Mouse (Mus musculus) forebrain, embryonic 11.5 days (tissue): ENCODE results near the gene Rnaseh1. TPM values are rescaled to one million over a fixed set of nuclear protein-coding genes. Genes with fewer than 3 reads are reported as not detected.
A peak's percentile ranks its signal among the peaks of the same experiment; 100 is the strongest.

Source experiments
- ATAC-seq: fragments of 200-750 bp; cut with Nextera tagmentation; replicated peaks from 2 replicates; pipeline ENCODE4 v1.8.0; 2017; ENCODE audit warnings: moderate TSS enrichment; ENCODE audit not compliant: low FRiP score
- DNase-seq: peaks from one replicate; pipeline ENCODE4 v3.0.0-alpha.2; 2017; ENCODE audit warnings: low spot score
- H3K27ac ChIP-seq: fragments of 300-500 bp; sonication (generic); 2 replicates; pipeline ENCODE4 v1.5.1; 2014; ENCODE audit warnings: low read depth, low read length
- H3K27me3 ChIP-seq: fragments of 300-500 bp; sonication (generic); 2 replicates; pipeline ENCODE4 v1.6.1; 2014; ENCODE audit warnings: mild to moderate bottlenecking, low read length, mixed read lengths; ENCODE audit not compliant: control insufficient read depth, insufficient read depth
- H3K36me3 ChIP-seq: fragments of 300-500 bp; sonication (generic); 2 replicates; pipeline ENCODE4 v1.6.1; 2014; ENCODE audit warnings: mild to moderate bottlenecking, low read length, moderate library complexity, mixed read lengths; ENCODE audit not compliant: control insufficient read depth, insufficient read depth
- H3K4me1 ChIP-seq: fragments of 300-500 bp; sonication (generic); replicated peaks from 2 replicates; pipeline ENCODE4 v1.6.1; 2014; ENCODE audit warnings: low read length, mixed read lengths; ENCODE audit not compliant: control insufficient read depth, insufficient read depth
- H3K4me2 ChIP-seq: fragments of 300-500 bp; sonication (generic); 2 replicates; pipeline ENCODE4 v1.6.1; 2014; ENCODE audit warnings: low read depth, mild to moderate bottlenecking, low read length, moderate library complexity, mixed read lengths; ENCODE audit not compliant: severe bottlenecking
- H3K4me3 ChIP-seq: fragments of 300-500 bp; sonication (generic); 2 replicates; pipeline ENCODE4 v1.5.1; 2014; ENCODE audit warnings: low read depth, low read length
- H3K9ac ChIP-seq: fragments of 300-500 bp; sonication (generic); 2 replicates; pipeline ENCODE4 v1.6.1; 2014; ENCODE audit warnings: low read length
- H3K9me3 ChIP-seq: fragments of 300-500 bp; sonication (generic); 2 replicates; pipeline ENCODE4 v1.6.1; 2016; ENCODE audit warnings: low read length, mixed read lengths; ENCODE audit not compliant: control insufficient read depth
- WGBS: fragments of 180-500 bp; shearing (Covaris S2); extraction: QIAGEN DNeasy Blood & Tissue Kit; methylation state at CpG from one replicate; pipeline ENCODE4 v1.1.7; 2014; 5-methylcytosine and 5-hydroxymethylcytosine counted together
- polyA plus RNA-seq: library from polyadenylated mRNA; unstranded; fragments of >200 nt; fragmentation: Nextera tagmentation; extraction: Ambion mirVana; gene quantifications from 2 replicates; pipeline ENCODE4 v1.2.1, GENCODE M21; 2014

The Rnaseh1 gene
- polyA plus RNA-seq, 1 experiment from 2014 or later: 27.6 TPM

DNA sequence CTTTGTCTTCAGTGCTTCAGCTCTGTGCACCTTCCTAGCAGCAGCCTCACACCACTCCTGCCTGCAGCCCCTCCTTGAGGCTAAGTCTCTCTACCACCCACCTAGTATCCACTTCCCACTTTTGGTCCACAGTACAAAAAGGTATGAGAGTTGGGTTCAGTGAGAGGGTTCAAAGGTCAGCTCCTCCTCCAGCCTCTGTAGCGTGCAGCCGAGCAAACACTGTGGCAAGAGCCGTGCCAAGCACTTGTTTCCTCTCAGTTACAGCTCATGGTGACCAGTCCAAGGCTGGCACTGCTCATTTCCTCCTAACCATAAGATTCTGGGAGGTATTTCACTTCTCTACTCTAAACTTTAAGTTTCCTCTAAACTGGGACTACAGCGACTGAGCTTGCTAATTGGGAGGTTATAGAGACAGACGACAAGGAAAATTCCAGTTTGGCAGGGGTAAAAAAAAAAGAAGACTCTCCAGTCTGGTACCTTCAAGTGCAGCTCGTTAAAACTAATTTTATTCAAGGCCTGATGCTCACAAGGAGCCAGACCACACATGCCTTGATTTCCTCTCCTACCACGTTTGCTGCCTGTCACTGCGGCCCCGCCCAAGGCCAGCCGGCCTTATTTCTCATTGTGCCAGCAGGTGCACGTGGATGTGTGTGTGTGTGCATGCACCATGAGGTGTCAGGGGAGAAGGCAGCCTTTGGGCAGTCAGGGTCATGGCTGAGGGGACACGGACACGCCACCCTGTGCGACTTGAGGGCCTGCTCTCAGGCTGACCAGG, 48.6 kb downstream of the Rnaseh1 start:
- peaks cover 6% of the 10 kb centered on the region; the same call in 1 of the 2 replicates for H3K4me1 ChIP-seq
- H3K27ac ChIP-seq: no peak overlapping the region
- WGBS: 66% methylated on average over 14 of the region's 14 CpGs
- H3K4me3 ChIP-seq: no peak overlapping the region
- H3K27me3 ChIP-seq: no peaks in the 10 kb centered on the region
- no peak overlapping the region for H3K4me2 ChIP-seq
- no peaks in the 10 kb centered on the region for H3K36me3 ChIP-seq
- H3K9me3 ChIP-seq: no peaks in the 10 kb centered on the region
- DNase-seq (no peak), ATAC-seq (no peak)
- no peak overlapping the region for H3K9ac ChIP-seq

DNA sequence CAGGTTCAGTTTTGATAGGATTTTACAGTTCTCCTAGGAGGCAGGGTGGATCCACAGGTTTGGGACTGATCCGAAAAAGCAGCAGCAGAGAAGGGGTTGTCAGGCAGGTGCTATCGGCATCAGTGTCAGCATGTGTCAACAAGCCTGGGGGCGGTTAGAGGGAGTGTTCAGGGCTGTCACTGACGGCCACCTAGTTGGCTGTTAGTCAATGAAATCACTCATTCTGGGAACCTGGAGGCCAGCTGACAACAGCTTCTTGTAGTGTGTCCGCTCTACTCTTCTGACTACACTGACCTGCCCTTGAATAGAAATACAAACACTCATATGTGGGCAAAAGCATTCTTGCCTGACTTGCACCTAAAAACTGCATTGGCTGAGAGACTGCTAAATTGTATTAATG, 49.7 kb downstream of the Rnaseh1 start:
- H3K4me3 ChIP-seq: no peak overlapping the region
- H3K4me2 ChIP-seq: no peak overlapping the region
- no peak overlapping the region for H3K9ac ChIP-seq
- H3K9me3 ChIP-seq: no peaks in the 10 kb centered on the region
- no peak overlapping the region for H3K27ac ChIP-seq
- DNase-seq (no peak), ATAC-seq (no peak)
- H3K4me1 ChIP-seq: peaks cover 6% of the 10 kb centered on the region; the same call in 1 of the 2 replicates
- H3K36me3 ChIP-seq: no peaks in the 10 kb centered on the region
- H3K27me3 ChIP-seq: no peaks in the 10 kb centered on the region
- WGBS: 78% methylated on average over 5 of the region's 5 CpGs

DNA sequence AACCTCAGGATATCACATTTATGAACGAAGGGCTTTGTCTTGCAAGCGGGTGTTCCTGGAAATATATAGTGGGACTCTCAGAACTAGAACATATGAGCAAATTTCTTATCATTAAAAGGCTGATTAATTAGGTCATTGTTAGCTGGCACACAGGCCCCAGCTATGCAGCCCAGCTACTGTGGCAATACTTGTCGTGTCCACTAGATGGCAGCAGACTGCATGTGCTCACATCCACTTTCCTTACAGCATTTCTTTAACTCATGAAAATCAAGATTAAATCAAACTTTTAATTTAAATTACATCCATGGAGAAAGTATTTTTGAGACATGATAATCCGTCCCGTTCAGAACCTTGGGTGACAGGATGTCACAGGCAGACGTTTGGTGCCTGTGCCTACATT, 50.3 kb downstream of the Rnaseh1 start:
- DNase-seq (peak; percentile 85), ATAC-seq (peak; percentile 38; the same call in 1 of the 2 replicates)
- 7% methylated on average over 6 of the region's 6 CpGs for WGBS
- Histone ChIP-seq H3K4me2 (no peak overlapping the region), H3K4me1 (peaks cover 6% of the 10 kb centered on the region; the same call in 1 of the 2 replicates), H3K9me3 (no peaks in the 10 kb centered on the region), H3K27ac (peak overlapping the region; percentile 41), H3K36me3 (no peaks in the 10 kb centered on the region), H3K9ac (peak overlapping the region; percentile 37; the same call in 1 of the 2 replicates), H3K4me3 (no peak overlapping the region), H3K27me3 (no peaks in the 10 kb centered on the region)

DNA sequence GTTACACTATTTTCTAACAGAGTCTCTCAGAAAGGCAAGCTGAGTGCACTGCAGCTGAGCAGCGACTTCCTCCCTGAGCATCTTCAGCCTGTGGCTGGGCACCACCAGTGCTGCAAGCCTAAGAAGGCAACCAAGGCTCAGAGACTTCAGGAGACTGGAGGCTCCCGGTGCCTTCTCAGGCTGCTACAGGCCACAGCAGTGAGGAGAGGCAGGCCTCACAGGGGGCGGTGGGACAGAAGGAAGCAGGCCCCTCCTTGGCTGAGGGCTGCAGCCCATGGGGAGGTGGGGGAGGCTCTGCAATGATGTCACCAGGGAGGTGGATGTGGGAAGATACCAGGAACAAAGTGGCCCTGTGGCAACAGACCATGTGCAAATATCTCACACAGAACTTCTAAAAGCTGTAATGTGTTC, 50.7 kb downstream of the Rnaseh1 start:
- Histone ChIP-seq H3K4me2 (no peak overlapping the region), H3K27me3 (no peaks in the 10 kb centered on the region), H3K4me3 (no peak overlapping the region), H3K4me1 (peaks cover 6% of the 10 kb centered on the region; the same call in 1 of the 2 replicates), H3K27ac (peak overlapping the region; percentile 41), H3K36me3 (no peaks in the 10 kb centered on the region), H3K9ac (peak overlapping the region; percentile 37), H3K9me3 (no peaks in the 10 kb centered on the region)
- 32% methylated on average over 3 of the region's 3 CpGs for whole genome bisulfite sequencing
- DNase-seq (peak; percentile 55), ATAC-seq (peak; percentile 39; the same call in 1 of the 2 replicates)

DNA sequence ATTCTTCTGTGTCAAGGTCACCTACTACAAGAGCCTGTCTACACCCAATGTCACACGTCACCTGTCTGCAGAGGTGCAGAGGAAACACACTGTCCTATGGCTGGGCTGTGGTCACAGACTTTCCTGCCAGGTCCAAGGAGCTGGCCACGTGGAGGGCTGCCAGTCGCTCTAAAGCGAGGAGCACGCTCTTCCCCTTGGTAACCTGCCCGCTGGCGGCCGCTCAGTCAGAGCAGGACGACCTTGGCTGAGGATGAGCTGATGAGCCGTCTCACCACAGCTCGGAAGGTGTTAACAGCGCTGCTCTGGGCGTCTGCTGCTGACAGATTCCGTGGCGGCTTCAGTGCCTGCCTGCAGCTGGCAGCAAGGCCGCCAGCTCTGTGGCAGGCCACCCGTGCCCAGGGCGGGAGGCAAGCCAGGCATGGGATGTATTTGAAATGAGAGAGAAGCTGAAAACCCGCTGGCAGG, 51.2 kb downstream of the Rnaseh1 start:
- 78% methylated on average over 19 of the region's 19 CpGs for WGBS
- H3K9me3 ChIP-seq: no peaks in the 10 kb centered on the region
- no peak overlapping the region for H3K9ac ChIP-seq
- no peaks in the 10 kb centered on the region for H3K27me3 ChIP-seq
- H3K4me1 ChIP-seq: peaks cover 6% of the 10 kb centered on the region; the same call in 1 of the 2 replicates
- no peak overlapping the region for H3K27ac ChIP-seq
- no peak overlapping the region for H3K4me2 ChIP-seq
- H3K4me3 ChIP-seq: no peak overlapping the region
- no peaks in the 10 kb centered on the region for H3K36me3 ChIP-seq
- no peak for ATAC-seq
- DNase-seq: no peak

DNA sequence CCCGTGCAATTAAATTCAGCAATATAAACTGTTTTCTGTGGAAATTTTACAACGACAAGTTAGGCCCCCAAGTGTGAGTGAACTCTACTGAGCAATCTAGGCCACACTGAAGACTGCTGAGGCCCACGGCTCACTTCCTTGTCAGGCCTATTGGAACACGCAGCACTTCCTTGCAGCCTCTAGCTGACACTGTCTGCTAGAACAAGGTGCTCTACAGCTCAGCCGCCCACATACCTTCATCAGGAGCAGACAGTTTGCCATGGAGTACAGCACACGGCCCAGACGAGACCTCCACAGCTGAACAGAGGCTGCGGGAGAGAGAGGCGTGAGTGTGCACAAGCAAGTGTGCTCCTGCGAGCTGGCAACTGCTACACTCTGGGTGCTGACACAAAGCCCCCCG, 51.9 kb downstream of the Rnaseh1 start:
- H3K9me3 ChIP-seq: no peaks in the 10 kb centered on the region
- ATAC-seq: no peak
- H3K27ac ChIP-seq: no peak overlapping the region
- no peak overlapping the region for H3K4me2 ChIP-seq
- no peak overlapping the region for H3K4me3 ChIP-seq
- H3K9ac ChIP-seq: no peak overlapping the region
- peaks cover 6% of the 10 kb centered on the region; the same call in 1 of the 2 replicates for H3K4me1 ChIP-seq
- no peaks in the 10 kb centered on the region for H3K27me3 ChIP-seq
- DNase-seq: no peak
- H3K36me3 ChIP-seq: no peaks in the 10 kb centered on the region
- WGBS: 86% methylated on average over 11 of the region's 11 CpGs

DNA sequence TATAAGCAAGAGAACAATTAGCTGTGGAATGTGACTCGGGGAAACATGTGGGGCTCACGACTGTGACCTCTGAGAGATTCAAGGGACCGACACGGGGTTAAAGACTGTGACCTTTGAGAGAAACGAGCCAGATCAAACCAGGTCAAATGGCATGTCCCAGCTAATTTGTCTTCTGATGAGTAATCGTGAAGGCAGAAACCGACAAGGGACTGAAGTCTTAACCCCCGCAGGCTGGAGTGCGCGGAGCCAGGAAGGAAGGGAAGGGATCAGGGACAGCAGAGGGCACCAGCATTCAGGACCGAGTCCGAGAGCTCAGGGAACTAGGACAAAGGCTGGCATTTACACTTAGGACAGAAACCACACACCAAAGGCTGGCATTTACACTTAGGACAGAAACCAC, 55.0 kb downstream of the Rnaseh1 start:
- H3K4me2 ChIP-seq: no peak overlapping the region
- ATAC-seq (no peak), DNase-seq (no peak)
- H3K4me3 ChIP-seq: no peak overlapping the region
- 10% methylated on average over 12 of the region's 12 CpGs for WGBS
- H3K9ac ChIP-seq: no peak overlapping the region
- H3K9me3 ChIP-seq: no peaks in the 10 kb centered on the region
- peaks cover 6% of the 10 kb centered on the region; the same call in 1 of the 2 replicates for H3K4me1 ChIP-seq
- no peak overlapping the region for H3K27ac ChIP-seq
- H3K36me3 ChIP-seq: no peaks in the 10 kb centered on the region
- no peaks in the 10 kb centered on the region for H3K27me3 ChIP-seq

DNA sequence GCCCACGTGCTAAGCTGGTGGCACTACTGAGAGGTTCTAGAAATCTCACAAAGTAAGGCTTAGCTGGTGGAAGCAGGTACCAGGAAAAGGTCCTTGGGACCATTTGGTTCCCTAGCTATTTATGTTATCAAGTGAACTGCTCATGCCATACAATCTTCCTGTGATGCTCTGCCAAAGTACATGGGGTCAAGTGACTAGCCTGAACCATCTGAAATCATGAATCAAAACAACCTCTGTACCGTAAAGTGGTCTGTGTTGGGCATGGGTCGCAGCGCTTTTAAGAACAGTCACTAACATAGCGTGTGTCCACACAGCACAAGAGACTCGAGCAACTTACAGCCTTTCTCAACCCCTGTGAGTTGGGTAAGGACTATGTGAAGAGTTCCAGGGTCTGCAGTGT, 55.8 kb downstream of the Rnaseh1 start:
- WGBS: 90% methylated on average over 6 of the region's 6 CpGs
- Histone ChIP-seq H3K36me3 (no peaks in the 10 kb centered on the region; the same call in 1 of the 2 replicates), H3K27me3 (no peaks in the 10 kb centered on the region), H3K4me3 (no peak overlapping the region), H3K4me1 (peaks cover 3% of the 10 kb centered on the region; the same call in 1 of the 2 replicates), H3K27ac (no peak overlapping the region), H3K9ac (no peak overlapping the region), H3K4me2 (no peak overlapping the region), H3K9me3 (no peaks in the 10 kb centered on the region)
- ATAC-seq (no peak), DNase-seq (no peak)
